Mouse (Mus musculus) forelimb bud, embryonic 11.5 days (tissue): ENCODE measurements at regions not wholly inside any gene's neighbourhood (a gene's known extent, or its start where the extent isn't known, plus 50 kb on each side); places are given as distances from the start of the nearest gene placed in this dataset.

Experiments
- DNase-seq: peaks from one replicate; pipeline ENCODE4 v3.0.0-alpha.2; 2012; ENCODE audit warnings: low read depth, low spot score

GRCm38 (mm10) chr13:37693617-37694016, 84.6 kb upstream of the Rreb1 start:
- no peak for DNase-seq

GRCm38 (mm10) chr13:37704475-37704874, 73.7 kb upstream of the Rreb1 start:
- DNase-seq: no peak

GRCm38 (mm10) chr13:37705482-37705881, 72.7 kb upstream of the Rreb1 start:
- no peak for DNase-seq

- DNase-seq: no peak
Measured at GRCm38 (mm10) chr13:37710913-37711312, 67.3 kb upstream of the Rreb1 start.

- DNase-seq: no peak
Measured at GRCm38 (mm10) chr13:37712908-37713496, 65.2 kb upstream of the Rreb1 start.

- no peak for DNase-seq
Measured at GRCm38 (mm10) chr13:37715058-37715712, 63.0 kb upstream of the Rreb1 start.

GRCm38 (mm10) chr13:37715770-37716693, 62.2 kb upstream of the Rreb1 start:
- no peak for DNase-seq

- DNase-seq: no peak
Measured at GRCm38 (mm10) chr13:37717793-37718192, 60.4 kb upstream of the Rreb1 start.

- DNase-seq: no peak
Measured at GRCm38 (mm10) chr13:37718364-37718763, 59.8 kb upstream of the Rreb1 start.
